Comparison of ENCODE assay signal across 8 mouse cellular contexts in the genomic region with DNA sequence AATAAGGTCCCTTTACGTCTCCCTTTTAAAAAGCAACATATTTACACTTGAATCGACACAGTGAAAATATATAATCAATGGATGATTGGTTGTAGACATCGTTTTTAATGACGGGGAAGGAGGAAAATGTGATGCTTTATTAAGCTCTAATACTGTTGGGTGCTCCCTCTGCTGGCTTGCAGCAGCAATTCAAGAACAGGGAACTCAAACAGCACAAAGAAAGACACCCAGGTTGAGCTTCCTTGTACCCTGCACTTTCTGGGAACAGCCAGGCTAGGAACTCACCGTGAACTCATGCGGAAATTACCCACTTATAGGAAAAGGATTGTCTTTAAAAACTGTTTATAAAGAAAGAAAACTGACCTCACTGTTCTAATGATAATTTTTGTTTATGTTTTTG.
A peak's percentile ranks its signal among the peaks of the same experiment; 100 is the strongest.
DNase-seq lines count a peak whose midpoint lies in the region; ATAC-seq lines count a peak whose summit lies in the region.

No protein-coding gene starts in this region.

- WGBS in intestine, embryonic 14.5 days: 14% methylated on average over 6 of the region's 6 CpGs

- peak; percentile 75 for ATAC-seq in intestine, embryonic 14.5 days (replicated peaks; ENCODE audit: low FRiP score, low TSS enrichment, low read depth)
- peak; percentile 35; the same call in 1 of the 2 replicates for ATAC-seq in neutrophil, adult 5-6 weeks (ENCODE audit: extremely low read depth, insufficient number of reproducible peaks, low FRiP score, poor library complexity, severe bottlenecking)

- DNase-seq in adrenal gland, adult (ENCODE audit: inconsistent age in 2 of 2, low spot score in 1 of 2): peak; percentile 20 to 61
- DNase-seq in adrenal gland, adult 8-10 months: no peak
- DNase-seq in urinary bladder, postnatal 14 days (ENCODE audit: low spot score): peak; percentile 31
- DNase-seq in urinary bladder, adult 18-20 months (ENCODE audit: low spot score in 2 of 2): no peak
- DNase-seq in fibroblast of lung, adult 2 months (ENCODE audit: low read depth): peak; percentile 16
- DNase-seq in intestine, embryonic 14.5 days (ENCODE audit: low spot score): no peak
- peak; percentile 25 to 30 for DNase-seq in lung, adult 18-20 months

- H3K9me3 ChIP-seq in intestine, embryonic 14.5 days (ENCODE audit: control insufficient read depth, low read length): no peaks in the 10 kb centered on the region

- H3K4me1 ChIP-seq in intestine, embryonic 14.5 days (replicated peaks; ENCODE audit: control insufficient read depth, insufficient read depth, low read length): peaks cover 3% of the 10 kb centered on the region; the same call in 1 of the 2 replicates

- peak overlapping the region; percentile 47; the same call in 1 of the 2 replicates for H3K27ac ChIP-seq in intestine, embryonic 14.5 days (ENCODE audit: low read depth)

- H3K9ac ChIP-seq in intestine, embryonic 14.5 days (ENCODE audit: low read length): no peak overlapping the region

- H3K4me2 ChIP-seq in intestine, embryonic 14.5 days (ENCODE audit: low read length): no peak overlapping the region

- H3K4me3 ChIP-seq in intestine, embryonic 14.5 days (ENCODE audit: low read depth, low read length): no peak overlapping the region

- H3K27me3 ChIP-seq in intestine, embryonic 14.5 days (replicated peaks; ENCODE audit: control insufficient read depth, insufficient read depth, low read length): no peaks in the 10 kb centered on the region

- no peaks in the 10 kb centered on the region for H3K36me3 ChIP-seq in intestine, embryonic 14.5 days (ENCODE audit: control insufficient read depth, insufficient read depth, low read length)

Comparison
In these comparisons a context has a peak if more than half of its experiments do, and no peak if none do; other contexts are left out.
1. DNase-seq: peak in adrenal gland, adult (2 of 2), urinary bladder, postnatal 14 days (single experiment), fibroblast of lung, adult 2 months (single experiment) and lung, adult 18-20 months (2 of 2); none in adrenal gland, adult 8-10 months (single experiment), urinary bladder, adult 18-20 months (0 of 2) and intestine, embryonic 14.5 days (single experiment).